Mouse (Mus musculus): Measurements from ENCODE around the gene Gm20509. TPM values are rescaled to one million over a fixed set of nuclear protein-coding genes. Genes with fewer than 3 reads are reported as not detected.
"Not testable (repeated sequence)": the region's sequence is repeated elsewhere in the genome, so short reads cannot be mapped to it uniquely, and the experiment has no call there.

Gm20509 gene
- total and polyA plus RNA-seq, 3 experiments, result not detected

DNA sequence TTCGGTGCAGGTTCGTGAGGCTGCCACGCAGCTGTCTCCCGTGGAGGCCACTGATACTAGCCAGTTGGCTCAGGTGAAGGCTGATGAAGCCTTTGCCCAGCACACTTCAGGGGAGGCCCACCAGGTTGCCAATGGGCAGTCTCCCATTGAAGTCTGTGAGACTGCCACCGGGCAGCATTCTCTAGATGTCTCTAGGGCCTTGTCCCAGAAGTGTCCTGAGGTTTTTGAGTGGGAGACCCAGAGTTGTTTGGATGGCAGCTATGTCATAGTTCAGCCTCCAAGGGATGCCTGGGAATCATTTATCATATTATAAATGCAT lies 1.6 kb downstream of the Gm20509 start:
- no peak for DNase-seq

GRCm38 (mm10) chr9:73105141-73105540 lies 2.9 kb downstream of the Gm20509 start:
- TF ChIP-seq CTCF (IDR thresholded peaks at IDR 0.05) (no peak), EP300 (IDR thresholded peaks at IDR 0.05; ENCODE audit: insufficient read depth, low read depth, low read length) (no peak), POLR2A (IDR thresholded peaks at IDR 0.05; ENCODE audit: insufficient read depth, low read depth, low read length) (no peak)

More for the DNA sequence above, 1.6 kb downstream of the Gm20509 start:
- WGBS, result 30% methylated on average over 5 of the region's 5 CpGs
- Histone ChIP-seq H3K4me3 (peak overlapping the region; percentile 46), H3K79me2 (replicated peaks; ENCODE audit: control insufficient read depth, insufficient read depth, low read length) (no peaks in the 10 kb centered on the region), H3K27ac (no peak overlapping the region), H3K9ac (ENCODE audit: low read depth, low read length) (peak overlapping the region; percentile 77), H3K27me3 (ENCODE audit: control insufficient read depth, insufficient read depth, low read length) (peaks cover 3% of the 10 kb centered on the region; the same call in 1 of the 2 replicates), H3K4me1 (ENCODE audit: control insufficient read depth, insufficient read depth, low read length) (no peaks in the 10 kb centered on the region), H3K36me3 (ENCODE audit: control insufficient read depth, insufficient read depth, low read length) (no peaks in the 10 kb centered on the region)
- intact Hi-C loops (cut with DNase I), result no loop called here
- TF ChIP-seq CTCF (IDR thresholded peaks at IDR 0.05) (no peak), POLR2A (IDR thresholded peaks at IDR 0.05; ENCODE audit: insufficient read depth, low read depth, low read length) (no peak), EP300 (IDR thresholded peaks at IDR 0.05; ENCODE audit: insufficient read depth, low read depth, low read length) (no peak)

GRCm38 (mm10) chr9:73105771-73106170 lies 3.5 kb downstream of the Gm20509 start:
- H3K4me1 ChIP-seq (ENCODE audit: control insufficient read depth, insufficient read depth, low read length), result no peaks in the 10 kb centered on the region
- H3K4me3 ChIP-seq, result no peak overlapping the region
- no peaks in the 10 kb centered on the region for H3K36me3 ChIP-seq (ENCODE audit: control insufficient read depth, insufficient read depth, low read length)
- no peak overlapping the region for H3K27ac ChIP-seq
- no peak for TF ChIP-seq POLR2A (IDR thresholded peaks at IDR 0.05; ENCODE audit: insufficient read depth, low read depth, low read length)
- no peak for TF ChIP-seq EP300 (IDR thresholded peaks at IDR 0.05; ENCODE audit: insufficient read depth, low read depth, low read length)
- TF ChIP-seq CTCF (IDR thresholded peaks at IDR 0.05), result no peak
- H3K9ac ChIP-seq (ENCODE audit: low read depth, low read length), result no peak overlapping the region
- intact Hi-C loops (cut with DNase I), result no loop called here
- no peaks in the 10 kb centered on the region for H3K79me2 ChIP-seq (replicated peaks; ENCODE audit: control insufficient read depth, insufficient read depth, low read length)
- peaks cover 3% of the 10 kb centered on the region; the same call in 1 of the 2 replicates for H3K27me3 ChIP-seq (ENCODE audit: control insufficient read depth, insufficient read depth, low read length)
- no peak for DNase-seq

More at GRCm38 (mm10) chr9:73105141-73105540, 2.9 kb downstream of the Gm20509 start:
- H3K36me3 ChIP-seq (ENCODE audit: control insufficient read depth, insufficient read depth, low read length), result no peaks in the 10 kb centered on the region
- no peak overlapping the region for H3K9ac ChIP-seq (ENCODE audit: low read depth, low read length)
- H3K4me3 ChIP-seq, result no peak overlapping the region
- WGBS, result 50% methylated on average over 1 of the region's 1 CpGs
- no peak for DNase-seq
- H3K4me1 ChIP-seq (ENCODE audit: control insufficient read depth, insufficient read depth, low read length), result no peaks in the 10 kb centered on the region
- peaks cover 3% of the 10 kb centered on the region; the same call in 1 of the 2 replicates for H3K27me3 ChIP-seq (ENCODE audit: control insufficient read depth, insufficient read depth, low read length)
- no peak overlapping the region for H3K27ac ChIP-seq
- no peaks in the 10 kb centered on the region for H3K79me2 ChIP-seq (replicated peaks; ENCODE audit: control insufficient read depth, insufficient read depth, low read length)
- intact Hi-C loops (cut with DNase I), result no loop called here

GRCm38 (mm10) chr9:73112919-73113906 lies 10.9 kb downstream of the Gm20509 start, which contains the start of gene Rsl24d1:
Gene Rsl24d1, plus strand, starts transcription at chr9:73113426.
- H3K4me1 ChIP-seq (ENCODE audit: control insufficient read depth, insufficient read depth, low read length), result no peaks in the 10 kb centered on the region
- no peaks in the 10 kb centered on the region for H3K27me3 ChIP-seq (ENCODE audit: control insufficient read depth, insufficient read depth, low read length)
- intact Hi-C loops (cut with DNase I), result loop anchor here (5.0 kb wide), 2 partner anchors 71 to 126 kb away; partner anchors contain the start of genes Ccpg1, Ccpg1os, Pigb and Rab27a
- no peaks in the 10 kb centered on the region; the same call in none of the 2 replicates for H3K36me3 ChIP-seq (ENCODE audit: control insufficient read depth, insufficient read depth, low read length)
- peak within 1 kb of the TSS; percentile 96 for H3K9ac ChIP-seq (ENCODE audit: low read depth, low read length)
- H3K79me2 ChIP-seq (replicated peaks; ENCODE audit: control insufficient read depth, insufficient read depth, low read length), result peaks cover 2% of the 10 kb centered on the region; the same call in 1 of the 2 replicates
- peak within 1 kb of the TSS; percentile 88 for H3K4me3 ChIP-seq
- TF ChIP-seq CTCF (IDR thresholded peaks at IDR 0.05) (no peak), EP300 (IDR thresholded peaks at IDR 0.05; ENCODE audit: insufficient read depth, low read depth, low read length) (no peak), POLR2A (IDR thresholded peaks at IDR 0.05; ENCODE audit: insufficient read depth, low read depth, low read length) (peak; percentile 66)
- WGBS, result under 1% methylated on average over 64 of the region's 64 CpGs
- H3K27ac ChIP-seq, result peak within 1 kb of the TSS; percentile 77
- peak; percentile 86 to 90 for DNase-seq

- 72% methylated on average over 6 of the region's 6 CpGs for WGBS
- H3K27ac ChIP-seq; H3K4me1 ChIP-seq (ENCODE audit: control insufficient read depth, insufficient read depth, low read length); intact Hi-C loops (cut with DNase I); H3K27me3 ChIP-seq (ENCODE audit: control insufficient read depth, insufficient read depth, low read length); DNase-seq; H3K4me3 ChIP-seq; H3K79me2 ChIP-seq (replicated peaks; ENCODE audit: control insufficient read depth, insufficient read depth, low read length); H3K9ac ChIP-seq (ENCODE audit: low read depth, low read length); H3K36me3 ChIP-seq (ENCODE audit: control insufficient read depth, insufficient read depth, low read length): not testable (repeated sequence)
Observed at GRCm38 (mm10) chr9:73116704-73117103, 14.4 kb downstream of the Gm20509 start.

DNA sequence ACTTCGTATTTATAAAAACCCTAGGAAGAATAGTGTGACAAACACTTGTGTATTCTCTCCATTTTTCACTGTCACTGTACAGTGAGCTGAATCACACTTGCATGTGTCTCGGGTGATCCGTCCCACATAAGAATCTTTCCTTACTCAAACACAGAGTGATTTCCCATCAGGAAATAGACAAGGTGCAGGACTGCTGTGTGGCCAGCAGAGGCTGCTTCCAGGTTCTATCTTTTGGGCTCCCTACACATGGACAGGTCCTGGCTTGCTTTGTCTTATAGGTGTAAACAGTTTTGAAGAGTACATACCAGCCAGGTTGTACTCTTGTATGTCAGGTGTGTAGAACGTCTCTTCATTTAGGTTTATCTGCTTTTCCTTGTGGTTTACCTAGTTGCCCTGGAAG lies 15.7 kb downstream of the Gm20509 start:
- DNase-seq, result no peak
- Histone ChIP-seq H3K9ac (ENCODE audit: low read depth, low read length) (no peak overlapping the region), H3K4me3 (no peak overlapping the region), H3K27ac (no peak overlapping the region), H3K4me1 (ENCODE audit: control insufficient read depth, insufficient read depth, low read length) (no peaks in the 10 kb centered on the region), H3K79me2 (replicated peaks; ENCODE audit: control insufficient read depth, insufficient read depth, low read length) (peaks cover 2% of the 10 kb centered on the region; the same call in 1 of the 2 replicates), H3K36me3 (ENCODE audit: control insufficient read depth, insufficient read depth, low read length) (no peaks in the 10 kb centered on the region; the same call in none of the 2 replicates), H3K27me3 (ENCODE audit: control insufficient read depth, insufficient read depth, low read length) (no peaks in the 10 kb centered on the region)
- intact Hi-C loops (cut with DNase I), result no loop called here
- TF ChIP-seq POLR2A (IDR thresholded peaks at IDR 0.05; ENCODE audit: insufficient read depth, low read depth, low read length) (no peak), EP300 (IDR thresholded peaks at IDR 0.05; ENCODE audit: insufficient read depth, low read depth, low read length) (no peak), CTCF (IDR thresholded peaks at IDR 0.05) (no peak)
- WGBS, result 76% methylated on average over 4 of the region's 4 CpGs
